Mouse (Mus musculus): Measurements from ENCODE around the gene Gba.

GRCm38 (mm10) chr3:89178107-89178385, 24.7 kb upstream of the Gba start:
- TF ChIP-seq CTCF (IDR thresholded peaks at IDR 0.05; ENCODE audit: low read depth, low read length) (no peak), POLR2A (IDR thresholded peaks at IDR 0.05; ENCODE audit: extremely low read depth, insufficient read depth, low read length) (no peak)
